Mouse (Mus musculus) limb, embryonic 12.5 days (tissue): ENCODE measurements around the gene Fthl17e. TPM values are rescaled to one million over a fixed set of nuclear protein-coding genes. Genes with fewer than 3 reads are reported as not detected.
"Not testable (repeated sequence)": the region's sequence is repeated elsewhere in the genome, so short reads cannot be mapped to it uniquely, and the experiment has no call there.

Source experiments
- ATAC-seq: fragments of 200-750 bp; cut with Nextera tagmentation; 2 replicates; pipeline ENCODE4 v1.8.0; 2017; ENCODE audit warnings: low read depth, moderate TSS enrichment; ENCODE audit not compliant: insufficient number of reproducible peaks, insufficient read depth, low FRiP score, low TSS enrichment
- H3K27ac ChIP-seq: fragments of 300-500 bp; sonication (generic); 2 replicates; pipeline ENCODE4 v1.5.1; 2016; ENCODE audit warnings: mild to moderate bottlenecking, moderate library complexity
- H3K27me3 ChIP-seq: fragments of 300-500 bp; sonication (generic); 2 replicates; pipeline ENCODE4 v1.6.1; 2016; ENCODE audit warnings: mild to moderate bottlenecking, moderate library complexity
- H3K36me3 ChIP-seq: fragments of 300-500 bp; sonication (generic); 2 replicates; pipeline ENCODE4 v1.6.1; 2016; ENCODE audit warnings: mild to moderate bottlenecking, moderate library complexity
- H3K4me1 ChIP-seq: fragments of 300-500 bp; sonication (generic); replicated peaks from 2 replicates; pipeline ENCODE4 v1.6.1; 2016
- H3K4me2 ChIP-seq: fragments of 300-500 bp; sonication (generic); 2 replicates; pipeline ENCODE4 v1.6.1; 2016; ENCODE audit warnings: mild to moderate bottlenecking, moderate library complexity
- H3K4me3 ChIP-seq: fragments of 300-500 bp; sonication (generic); replicated peaks from 2 replicates; pipeline ENCODE4 v1.5.1; 2016; ENCODE audit warnings: mild to moderate bottlenecking
- H3K9ac ChIP-seq: fragments of 300-500 bp; sonication (generic); replicated peaks from 2 replicates; pipeline ENCODE4 v1.6.1; 2016; ENCODE audit warnings: mild to moderate bottlenecking, moderate library complexity
- H3K9me3 ChIP-seq: fragments of 300-500 bp; sonication (generic); 2 replicates; pipeline ENCODE4 v1.6.1; 2016; ENCODE audit warnings: mild to moderate bottlenecking, moderate library complexity
- WGBS: fragments of 180-500 bp; shearing (Covaris S2); methylation state at CpG from one replicate; pipeline ENCODE4 v1.1.7; 2016; 5-methylcytosine and 5-hydroxymethylcytosine counted together
- polyA plus RNA-seq: library from polyadenylated mRNA; unstranded; fragments of >200 nt; fragmentation: Nextera tagmentation; extraction: Ambion mirVana; gene quantifications from 2 replicates; pipeline ENCODE4 v1.2.1, GENCODE M21; 2016

Gene Fthl17e
- not detected in 2 replicates for polyA plus RNA-seq

- not testable (repeated sequence) for ATAC-seq, H3K4me2 ChIP-seq, H3K4me3 ChIP-seq, H3K9me3 ChIP-seq, H3K27ac ChIP-seq, H3K4me1 ChIP-seq, H3K27me3 ChIP-seq, H3K9ac ChIP-seq, H3K36me3 ChIP-seq
- WGBS = 57% methylated on average over 1 of the region's 10 CpGs
Observed at GRCm38 (mm10) chrX:9033193-9033592, at the start of gene Fthl17e. Gene Fthl17e, plus strand, starts transcription at chrX:9033493.

- not testable (repeated sequence) for H3K4me3 ChIP-seq, ATAC-seq, H3K9me3 ChIP-seq, H3K9ac ChIP-seq, H3K27me3 ChIP-seq, H3K4me2 ChIP-seq, H3K27ac ChIP-seq, H3K4me1 ChIP-seq, H3K36me3 ChIP-seq
- no CpG with 5 or more reads among the region's 9 CpGs for WGBS
Observed at GRCm38 (mm10) chrX:8986655-8987054, 46.6 kb upstream of the Fthl17e start, which contains the start of gene Fthl17d. Gene Fthl17d, minus strand, starts transcription at chrX:8986755.

GRCm38 (mm10) chrX:9016079-9016478, 17.2 kb upstream of the Fthl17e start:
- Histone ChIP-seq H3K36me3 (no peaks in the 10 kb centered on the region), H3K9ac (no peak overlapping the region), H3K4me3 (no peak overlapping the region), H3K9me3 (no peaks in the 10 kb centered on the region), H3K27me3 (no peaks in the 10 kb centered on the region), H3K4me2 (no peak overlapping the region), H3K27ac (no peak overlapping the region), H3K4me1 (no peaks in the 10 kb centered on the region)
- 71% methylated on average over 1 of the region's 1 CpGs for WGBS
- ATAC-seq = no peak

GRCm38 (mm10) chrX:9019481-9019880, 13.8 kb upstream of the Fthl17e start:
- Histone ChIP-seq H3K9me3 (no peaks in the 10 kb centered on the region), H3K27ac (no peak overlapping the region), H3K4me1 (no peaks in the 10 kb centered on the region), H3K4me2 (no peak overlapping the region), H3K9ac (no peak overlapping the region), H3K27me3 (no peaks in the 10 kb centered on the region), H3K4me3 (no peak overlapping the region), H3K36me3 (no peaks in the 10 kb centered on the region)
- no peak for ATAC-seq
- WGBS = 61% methylated on average over 10 of the region's 10 CpGs

GRCm38 (mm10) chrX:9041611-9042010, 8.3 kb downstream of the Fthl17e start:
- H3K4me3 ChIP-seq, H3K27ac ChIP-seq, ATAC-seq, H3K36me3 ChIP-seq, H3K9ac ChIP-seq, H3K9me3 ChIP-seq, H3K27me3 ChIP-seq, H3K4me1 ChIP-seq, H3K4me2 ChIP-seq: not testable (repeated sequence)
- WGBS = 29% methylated on average over 3 of the region's 4 CpGs

- not testable (repeated sequence) for H3K4me3 ChIP-seq, H3K9me3 ChIP-seq, H3K27me3 ChIP-seq, ATAC-seq, H3K4me2 ChIP-seq, H3K36me3 ChIP-seq, H3K9ac ChIP-seq, H3K27ac ChIP-seq, H3K4me1 ChIP-seq
- WGBS = 24% methylated on average over 7 of the region's 9 CpGs
Observed at GRCm38 (mm10) chrX:9060952-9061351, 27.7 kb downstream of the Fthl17e start.

- H3K36me3 ChIP-seq = no peaks in the 10 kb centered on the region
- no peak for ATAC-seq
- 90% methylated on average over 4 of the region's 4 CpGs for WGBS
- H3K4me2 ChIP-seq = no peak overlapping the region
- H3K27me3 ChIP-seq = no peaks in the 10 kb centered on the region
- peaks cover 7% of the 10 kb centered on the region; the same call in 1 of the 2 replicates for H3K9me3 ChIP-seq
- no peak overlapping the region for H3K9ac ChIP-seq
- no peaks in the 10 kb centered on the region for H3K4me1 ChIP-seq
- H3K4me3 ChIP-seq = no peak overlapping the region
- no peak overlapping the region for H3K27ac ChIP-seq
Observed at GRCm38 (mm10) chrX:9062101-9062500, 28.8 kb downstream of the Fthl17e start.

GRCm38 (mm10) chrX:9062715-9063114, 29.4 kb downstream of the Fthl17e start, which contains the start of gene Fthl17f:
Gene Fthl17f, plus strand, starts transcription at chrX:9063015.
- WGBS = 89% methylated on average over 11 of the region's 11 CpGs
- H3K27me3 ChIP-seq, H3K4me3 ChIP-seq, H3K4me2 ChIP-seq, H3K9ac ChIP-seq, ATAC-seq, H3K4me1 ChIP-seq, H3K36me3 ChIP-seq, H3K27ac ChIP-seq, H3K9me3 ChIP-seq: not testable (repeated sequence)

GRCm38 (mm10) chrX:9077699-9078098, 44.4 kb downstream of the Fthl17e start:
- ATAC-seq, H3K36me3 ChIP-seq, H3K4me3 ChIP-seq, H3K9me3 ChIP-seq, H3K27ac ChIP-seq, H3K9ac ChIP-seq, H3K4me1 ChIP-seq, H3K4me2 ChIP-seq, H3K27me3 ChIP-seq: not testable (repeated sequence)
- 19% methylated on average over 9 of the region's 10 CpGs for WGBS

Other genes with a start within 250 kb of the Fthl17e start
- gene Ssxb5, start 229.8 kb upstream of the Fthl17e start, polyA plus RNA-seq = not detected in 2 replicates
- gene Gm6592, start 189.5 kb upstream of the Fthl17e start, polyA plus RNA-seq = not detected in 2 replicates
- gene Gm5751, start 159.2 kb upstream of the Fthl17e start, polyA plus RNA-seq = not detected in 2 replicates
- 8.8 and 10.7 TPM in 2 replicates for gene B630019K06Rik, start 141.1 kb upstream of the Fthl17e start, polyA plus RNA-seq
- not detected in 2 replicates for gene Fthl17b, start 70.5 kb upstream of the Fthl17e start, polyA plus RNA-seq
- not detected in 2 replicates for gene Fthl17c, start 56.9 kb upstream of the Fthl17e start, polyA plus RNA-seq
- gene Fthl17d, start 46.7 kb upstream of the Fthl17e start, polyA plus RNA-seq = not detected in 2 replicates
- not detected in 2 replicates for gene Fthl17f, start 29.5 kb downstream of the Fthl17e start, polyA plus RNA-seq
- gene 4930402K13Rik, start 71.1 kb downstream of the Fthl17e start, polyA plus RNA-seq = not detected in 2 replicates
- gene Lancl3, start 166.4 kb downstream of the Fthl17e start, polyA plus RNA-seq = 0.45 and 0.69 TPM in 2 replicates
- not detected in 2 replicates for gene Gm14862, start 223.4 kb downstream of the Fthl17e start, polyA plus RNA-seq
- gene Xk, start 239.3 kb downstream of the Fthl17e start, polyA plus RNA-seq = 1.5 and 2.0 TPM in 2 replicates